28 mouse cellular contexts compared by ENCODE assay signal in genomic region chr1:18970173-18970572, GRCm38 (mm10).
"Had no signal": no experiment of that assay in that cellular context is flagged by ENCODE, and none has a peak within 500 bp of the region (broad histone marks: within the 10 kb centered on the region; RNA-seq: fewer than 3 reads in every experiment).

No protein-coding gene starts in this region.

- H3K4me1 ChIP-seq: embryonic facial prominence, embryonic 10.5 days; embryonic facial prominence, embryonic 12.5 days; embryonic facial prominence, embryonic 13.5 days; embryonic facial prominence, embryonic 15.5 days; forebrain, embryonic 10.5 days; forebrain, embryonic 12.5 days; forebrain, embryonic 13.5 days; forebrain, embryonic 15.5 days had no signal

- H3K27me3 ChIP-seq: embryonic facial prominence, embryonic 12.5 days; embryonic facial prominence, embryonic 13.5 days; embryonic facial prominence, embryonic 15.5 days; forebrain, embryonic 12.5 days; forebrain, embryonic 13.5 days; forebrain, embryonic 15.5 days had no signal

- H3K4me2 ChIP-seq: embryonic facial prominence, embryonic 12.5 days; embryonic facial prominence, embryonic 13.5 days; embryonic facial prominence, embryonic 15.5 days; forebrain, embryonic 12.5 days; forebrain, embryonic 13.5 days; forebrain, embryonic 15.5 days had no signal

- DNase-seq: cerebellum, adult 2 months; cerebellum, adult 8-10 months; cerebellum, adult 9-10 months; cerebellum, adult 9-11 months; cerebellum, postnatal 10 days; cerebellum, postnatal 14 days; cerebellum, postnatal 25 days; cerebellum, postnatal 36 days; embryo, embryonic 11 days; forebrain, postnatal 0 days; gastrocnemius, adult 2 months; gastrocnemius, postnatal 10 days; gastrocnemius, postnatal 14 days; gastrocnemius, postnatal 25 days; gastrocnemius, postnatal 36 days; heart, adult 18-20 months; heart, adult 2 months had no signal

- H3K27ac ChIP-seq: embryonic facial prominence, embryonic 10.5 days; embryonic facial prominence, embryonic 12.5 days; embryonic facial prominence, embryonic 13.5 days; embryonic facial prominence, embryonic 15.5 days; forebrain, embryonic 10.5 days; forebrain, embryonic 12.5 days; forebrain, embryonic 13.5 days; forebrain, embryonic 15.5 days; gastrocnemius, adult 2 months; heart, adult 2 months had no signal

- H3K36me3 ChIP-seq: embryonic facial prominence, embryonic 10.5 days; embryonic facial prominence, embryonic 12.5 days; embryonic facial prominence, embryonic 13.5 days; embryonic facial prominence, embryonic 15.5 days; forebrain, embryonic 10.5 days; forebrain, embryonic 12.5 days; forebrain, embryonic 15.5 days had no signal

- H3K9ac ChIP-seq: embryonic facial prominence, embryonic 12.5 days; embryonic facial prominence, embryonic 13.5 days; embryonic facial prominence, embryonic 15.5 days; forebrain, embryonic 12.5 days; forebrain, embryonic 13.5 days; forebrain, embryonic 15.5 days; forebrain, postnatal 0 days had no signal

- H3K9me3 ChIP-seq: embryonic facial prominence, embryonic 10.5 days; embryonic facial prominence, embryonic 12.5 days; embryonic facial prominence, embryonic 13.5 days; embryonic facial prominence, embryonic 15.5 days; forebrain, embryonic 10.5 days; forebrain, embryonic 12.5 days; forebrain, embryonic 13.5 days; forebrain, embryonic 15.5 days had no signal

- ATAC-seq: forebrain, embryonic 13.5 days; forebrain, embryonic 14.5 days; forebrain, embryonic 15.5 days; forebrain, embryonic 16.5 days; forebrain, postnatal 0 days had no signal

- H3K4me3 ChIP-seq: embryonic facial prominence, embryonic 10.5 days; embryonic facial prominence, embryonic 12.5 days; embryonic facial prominence, embryonic 13.5 days; embryonic facial prominence, embryonic 15.5 days; erythroblast, embryonic 14.5 days; forebrain, embryonic 10.5 days; forebrain, embryonic 12.5 days; forebrain, embryonic 13.5 days; forebrain, embryonic 15.5 days; gastrocnemius, adult 2 months; heart, adult 2 months had no signal
